Mouse (Mus musculus): ENCODE data around the gene Ankrd13c. TPM values are rescaled to one million over a fixed set of nuclear protein-coding genes. Genes with fewer than 3 reads are reported as not detected.

Ankrd13c gene
- total RNA-seq, 2 experiments from 2014 or later = 117 to 120 TPM

Other genes starting within 250 kb of the Ankrd13c start
- 10 to 100 TPM in 1 of 2 experiments, 1 to 10 TPM in 1; 8.8 to 10.3 TPM for gene Cth, start 22.2 kb upstream of the Ankrd13c start, total RNA-seq (2021)
- gene Srsf11, start 89.4 kb downstream of the Ankrd13c start, total RNA-seq (2021) = 100 to 1,000 TPM; 157 to 191 TPM
- gene Lrrc40, start 89.4 kb downstream of the Ankrd13c start, total RNA-seq (2021) = 10 to 100 TPM; 26.2 to 29.1 TPM

All from layer of hippocampus, postnatal 14 days (tissue).